Mouse (Mus musculus) heart, postnatal 0 days (tissue): ENCODE measurements around the gene Mkks. TPM values are rescaled to one million over a fixed set of nuclear protein-coding genes. Genes with fewer than 3 reads are reported as not detected.

ENCODE experiments used
- ATAC-seq: fragments of 200-750 bp; cut with Nextera tagmentation; 2 replicates; pipeline ENCODE4 v1.8.0; 2017; ENCODE audit warnings: low read depth, moderate number of reproducible peaks, moderate library complexity; ENCODE audit not compliant: insufficient read depth
- DNase-seq: peaks from one replicate; pipeline ENCODE4 v3.0.0-alpha.2; 2016; ENCODE audit warnings: low spot score
- H3K27ac ChIP-seq: fragments of 300-500 bp; sonication (generic); 2 replicates; pipeline ENCODE4 v1.5.1; 2014; ENCODE audit warnings: low read depth, mild to moderate bottlenecking
- H3K27me3 ChIP-seq: fragments of 300-500 bp; sonication (generic); 2 replicates; pipeline ENCODE4 v1.6.1; 2014; ENCODE audit warnings: low read length, mixed read lengths; ENCODE audit not compliant: control insufficient read depth, insufficient read depth
- H3K36me3 ChIP-seq: fragments of 300-500 bp; sonication (generic); replicated peaks from 2 replicates; pipeline ENCODE4 v1.6.1; 2014; ENCODE audit warnings: low read length, mixed read lengths; ENCODE audit not compliant: control insufficient read depth, insufficient read depth
- H3K4me1 ChIP-seq: fragments of 300-500 bp; sonication (generic); 2 replicates; pipeline ENCODE4 v1.6.1; 2014; ENCODE audit warnings: antibody characterized with exemption; ENCODE audit not compliant: control insufficient read depth, insufficient read depth
- H3K4me2 ChIP-seq: fragments of 300-500 bp; sonication (generic); 2 replicates; pipeline ENCODE4 v1.6.1; 2014; ENCODE audit warnings: low read depth, mild to moderate bottlenecking, low read length, moderate library complexity
- H3K4me3 ChIP-seq: fragments of 300-500 bp; sonication (generic); 2 replicates; pipeline ENCODE4 v1.5.1; 2014; ENCODE audit warnings: low read depth, low read length
- H3K9ac ChIP-seq: fragments of 300-500 bp; sonication (generic); replicated peaks from 2 replicates; pipeline ENCODE4 v1.6.1; 2014; ENCODE audit warnings: low read depth, low read length, mixed read lengths
- H3K9me3 ChIP-seq: fragments of 300-500 bp; sonication (generic); replicated peaks from 2 replicates; pipeline ENCODE4 v1.6.1; 2016; ENCODE audit warnings: low read length; ENCODE audit not compliant: control insufficient read depth
- CTCF ChIP-seq: IDR thresholded peaks from 2 replicates; pipeline ENCODE4 v1.5.1; 2016; ENCODE audit warnings: antibody characterized with exemption, control low read depth, low read depth
- EP300 ChIP-seq: IDR thresholded peaks from 2 replicates; pipeline ENCODE4 v1.6.1; 2016; ENCODE audit warnings: antibody characterized with exemption, low read depth
- WGBS: fragments of 180-500 bp; shearing (Covaris S2); extraction: QIAGEN DNeasy Blood & Tissue Kit; methylation state at CpG from one replicate; pipeline ENCODE4 v1.1.7; 2014; 5-methylcytosine and 5-hydroxymethylcytosine counted together
- polyA plus RNA-seq: library from polyadenylated mRNA; unstranded; fragments of >200 nt; fragmentation: Nextera tagmentation; extraction: Ambion mirVana; gene quantifications from 2 replicates; pipeline ENCODE4 v1.2.1, GENCODE M21; 2015
- total RNA-seq: library from RNA; depleted of rRNA; stranded (reverse); fragments of >200 nt; gene quantifications from 2 replicates; pipeline ENCODE4 v1.2.3, GENCODE M21; 2014; ENCODE audit warnings: low replicate concordance; rRNA removed

Mkks gene
- 17.6 and 20.8 TPM in 2 replicates for total RNA-seq
- 14.6 and 20.8 TPM in 2 replicates for polyA plus RNA-seq

DNA sequence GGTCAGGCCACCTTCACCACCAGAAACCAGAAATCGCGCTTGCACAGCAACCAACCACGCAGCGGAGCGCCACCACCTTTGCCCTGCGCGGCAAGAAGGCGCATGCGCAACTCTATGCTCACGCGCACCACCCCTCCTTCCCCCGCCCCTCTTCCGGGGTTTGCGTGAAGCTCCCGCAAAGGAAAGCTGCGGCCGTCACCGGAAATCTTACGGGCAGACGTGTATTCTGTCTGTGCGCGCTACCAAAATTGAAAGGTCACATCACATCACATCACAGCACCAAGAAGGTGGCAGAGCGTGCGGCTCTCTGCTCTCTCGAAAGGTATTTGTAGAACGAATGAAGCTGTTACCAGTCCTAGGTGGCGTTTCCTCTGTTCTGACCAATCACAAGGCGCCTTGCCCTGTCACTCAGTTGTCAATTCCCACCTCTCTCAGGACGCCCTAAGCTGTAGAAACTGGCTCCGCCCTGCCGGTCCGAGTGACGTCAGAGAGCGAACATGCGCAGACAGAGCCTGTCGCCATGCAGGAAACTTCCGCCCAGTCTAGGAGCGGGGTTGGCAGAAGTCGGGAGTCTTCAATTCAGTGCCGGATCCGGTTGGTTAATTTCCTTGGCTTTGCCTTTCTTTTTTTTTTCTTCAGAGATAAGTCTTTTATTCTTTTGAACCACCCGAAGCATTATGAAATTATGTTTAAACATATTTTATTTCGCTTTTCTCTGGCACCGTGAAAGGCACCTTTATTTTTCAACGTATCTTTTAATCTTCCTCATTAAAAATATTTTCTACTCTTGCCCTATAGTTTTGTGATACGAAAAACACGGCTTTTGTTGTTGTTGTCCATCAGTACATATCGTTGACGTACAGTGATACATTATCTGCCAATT is at the start of gene Mkks, which contains the start of the genes Slx4ip and AL731706.1:
TSS of gene Mkks (minus strand) at position 322 of the 883 bp plus-strand sequence.
TSS of gene Slx4ip (plus strand) at position 151 of the 883 bp plus-strand sequence.
TSS of gene AL731706.1 (minus strand) at position 322 of the 883 bp plus-strand sequence.
- Histone ChIP-seq H3K9ac (peak within 1 kb of the TSS; percentile 71), H3K4me2 (peak within 1 kb of the TSS; percentile 71), H3K4me3 (peak within 1 kb of the TSS; percentile 80), H3K36me3 (peaks cover 1% of the 10 kb centered on the region; the same call in 1 of the 2 replicates), H3K9me3 (no peaks in the 10 kb centered on the region), H3K27ac (peak within 1 kb of the TSS; percentile 97), H3K4me1 (peaks cover 7% of the 10 kb centered on the region), H3K27me3 (no peaks in the 10 kb centered on the region)
- ATAC-seq (peak; percentile 96), DNase-seq (peak; percentile 99)
- no peak for TF ChIP-seq CTCF
- TF ChIP-seq EP300, result no peak; the same call in 1 of the 2 replicates
- WGBS, result under 1% methylated on average over 49 of the region's 49 CpGs

DNA sequence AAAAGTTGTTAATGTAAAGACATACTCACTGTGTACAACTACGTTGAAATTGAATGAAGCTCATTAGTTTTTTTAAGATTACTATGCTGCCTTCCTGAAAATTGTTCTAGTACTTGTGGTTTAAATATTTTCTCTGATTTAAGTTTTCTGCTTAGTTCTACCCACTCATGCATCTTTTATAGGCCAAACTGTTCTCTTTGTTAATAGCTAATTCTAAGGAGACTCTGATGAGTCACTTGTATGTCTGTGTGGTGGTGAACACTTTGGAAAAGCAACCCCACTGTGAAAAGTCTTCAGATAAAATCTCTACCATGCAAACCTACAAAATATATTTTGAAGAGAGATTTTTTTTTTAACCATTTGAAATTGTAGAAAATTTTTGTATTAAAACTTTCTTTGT is 47.1 kb upstream of the Mkks start:
- H3K27ac ChIP-seq, result no peak overlapping the region
- DNase-seq (no peak), ATAC-seq (no peak)
- H3K36me3 ChIP-seq, result no peaks in the 10 kb centered on the region
- TF ChIP-seq EP300, result no peak
- TF ChIP-seq CTCF, result no peak
- no peak overlapping the region for H3K4me3 ChIP-seq
- no peaks in the 10 kb centered on the region for H3K27me3 ChIP-seq
- H3K9me3 ChIP-seq, result no peaks in the 10 kb centered on the region
- H3K4me2 ChIP-seq, result no peak overlapping the region
- no peak overlapping the region for H3K9ac ChIP-seq
- 85% methylated on average over 1 of the region's 1 CpGs for WGBS
- no peaks in the 10 kb centered on the region for H3K4me1 ChIP-seq

DNA sequence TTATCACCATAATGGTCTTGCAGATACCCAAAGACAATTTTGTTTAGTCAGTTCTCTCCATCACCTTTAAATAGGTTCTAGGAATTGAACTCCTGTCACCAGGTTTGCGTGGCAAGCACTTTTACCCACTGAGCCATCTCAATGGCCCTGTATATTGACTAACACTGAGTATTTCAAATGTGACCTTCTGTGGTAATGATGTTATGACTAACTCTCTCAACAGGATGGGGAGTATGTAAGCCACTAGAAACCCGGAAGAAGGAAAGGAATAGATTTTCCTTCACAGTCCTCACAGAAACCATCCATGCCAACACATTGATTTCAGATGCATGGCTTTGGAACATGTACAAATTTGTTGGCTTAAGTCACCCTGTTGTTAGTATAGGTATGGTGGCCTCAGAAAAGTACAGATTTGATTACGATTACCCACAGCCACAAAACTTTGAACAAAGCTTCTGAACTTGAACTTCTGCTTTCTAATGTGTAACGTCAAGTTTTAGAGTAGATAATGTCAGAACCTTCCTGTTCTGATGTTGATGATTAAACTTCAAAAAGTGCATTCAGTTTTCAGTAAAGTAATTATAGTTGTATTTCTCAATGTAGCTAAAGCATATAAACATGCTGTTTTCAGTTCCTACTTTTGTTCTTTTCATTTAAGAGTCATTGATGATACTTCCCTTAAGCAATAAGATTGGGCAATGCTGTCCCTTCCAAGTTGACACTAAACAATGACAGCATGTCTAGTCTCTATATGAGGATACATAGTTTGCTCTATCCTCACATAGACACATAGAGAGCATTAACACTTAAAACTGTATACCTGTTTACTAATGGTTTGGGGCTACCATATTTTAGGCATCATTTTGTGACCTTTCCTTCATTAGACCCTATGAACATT is 45.5 kb upstream of the Mkks start:
- DNase-seq, result no peak
- no peaks in the 10 kb centered on the region for H3K4me1 ChIP-seq
- H3K27ac ChIP-seq, result no peak overlapping the region
- whole genome bisulfite sequencing, result 86% methylated on average over 4 of the region's 4 CpGs
- TF ChIP-seq EP300 (no peak), CTCF (no peak)
- H3K9ac ChIP-seq, result no peak overlapping the region
- no peaks in the 10 kb centered on the region for H3K36me3 ChIP-seq
- H3K4me2 ChIP-seq, result no peak overlapping the region
- H3K27me3 ChIP-seq, result no peaks in the 10 kb centered on the region
- no peak for ATAC-seq
- no peaks in the 10 kb centered on the region for H3K9me3 ChIP-seq
- no peak overlapping the region for H3K4me3 ChIP-seq

DNA sequence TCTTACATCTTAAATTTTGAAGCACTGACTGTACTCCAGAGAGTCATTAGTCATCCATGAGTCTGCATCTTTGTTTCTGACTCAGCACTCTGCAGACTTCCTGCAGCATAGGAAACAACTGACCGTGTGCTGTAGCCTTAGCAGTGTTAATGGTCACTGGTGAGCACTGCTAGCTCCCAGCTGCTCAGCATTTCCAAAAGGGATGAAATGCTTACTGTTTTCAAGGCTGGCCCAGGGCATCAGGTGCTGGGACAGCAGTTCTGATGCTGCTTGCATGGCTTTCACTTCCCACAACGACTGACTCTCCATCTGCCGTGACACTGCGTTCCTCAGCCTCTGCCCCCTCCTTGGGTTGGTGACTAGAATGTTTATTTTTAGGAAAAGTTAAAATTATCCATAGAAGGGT is 29.8 kb upstream of the Mkks start:
- H3K9ac ChIP-seq, result no peak overlapping the region
- TF ChIP-seq CTCF, result no peak
- TF ChIP-seq EP300, result no peak
- H3K9me3 ChIP-seq, result no peaks in the 10 kb centered on the region
- H3K27ac ChIP-seq, result peak overlapping the region; percentile 30; the same call in 1 of the 2 replicates
- ATAC-seq (peak; percentile 47; the same call in 1 of the 2 replicates), DNase-seq (peak; percentile 16)
- H3K36me3 ChIP-seq, result no peaks in the 10 kb centered on the region
- H3K4me2 ChIP-seq, result no peak overlapping the region
- H3K4me3 ChIP-seq, result no peak overlapping the region
- WGBS, result 39% methylated on average over 4 of the region's 4 CpGs
- H3K27me3 ChIP-seq, result no peaks in the 10 kb centered on the region
- H3K4me1 ChIP-seq, result peaks cover 10% of the 10 kb centered on the region
